Mouse (Mus musculus) right cerebral cortex, postnatal 25 days (tissue): ENCODE measurements around the gene Gm15557.

Source experiments
- DNase-seq: peaks from one replicate; pipeline ENCODE4 v3.0.0; 2022

The Gm15557 gene

GRCm38 (mm10) chr2:155956134-155957059 is 15.9 kb downstream of the Gm15557 start, which contains the start of gene Cep250:
Cep250 (plus strand) TSS chr2:155956458.
- peak; percentile 88 for DNase-seq

- DNase-seq = no peak
Observed at GRCm38 (mm10) chr2:155959981-155960380, 19.5 kb downstream of the Gm15557 start.

- no peak for DNase-seq
Observed at GRCm38 (mm10) chr2:155961862-155962261, 21.3 kb downstream of the Gm15557 start.

- DNase-seq = no peak
Observed at GRCm38 (mm10) chr2:155962991-155963390, 22.5 kb downstream of the Gm15557 start.

GRCm38 (mm10) chr2:155973348-155973747 is 32.8 kb downstream of the Gm15557 start:
- DNase-seq = no peak

GRCm38 (mm10) chr2:155974087-155974731 is 33.7 kb downstream of the Gm15557 start:
- peak; percentile 26 for DNase-seq

GRCm38 (mm10) chr2:155979328-155979991 is 38.9 kb downstream of the Gm15557 start:
- DNase-seq = no peak

- DNase-seq = no peak
Observed at GRCm38 (mm10) chr2:155985776-155986175, 45.2 kb downstream of the Gm15557 start.

GRCm38 (mm10) chr2:155987131-155987530 is 46.6 kb downstream of the Gm15557 start:
- DNase-seq = no peak

- no peak for DNase-seq
Observed at GRCm38 (mm10) chr2:155989085-155989484, 48.6 kb downstream of the Gm15557 start.

GRCm38 (mm10) chr2:155991151-155991550 is 50.6 kb downstream of the Gm15557 start:
- no peak for DNase-seq

GRCm38 (mm10) chr2:155991863-155992321 is 51.4 kb downstream of the Gm15557 start:
- DNase-seq = peak; percentile 35
